Mouse (Mus musculus) bone marrow macrophage, adult 2 months (primary cell): ENCODE results near the gene Msx3.

ENCODE experiments used
- CTCF ChIP-seq: IDR thresholded peaks from 2 replicates; pipeline ENCODE4 v1.5.1; 2012; ENCODE audit warnings: low read depth, mild to moderate bottlenecking, low read length, moderate library complexity
- POLR2A ChIP-seq: IDR thresholded peaks from 2 replicates; pipeline ENCODE4 v1.6.1; 2012; ENCODE audit warnings: mild to moderate bottlenecking, low read depth, low read length, borderline replicate concordance

- TF ChIP-seq CTCF (no peak), POLR2A (no peak)
Measured at GRCm38 (mm10) chr7:140057413-140058407, 8.8 kb upstream of the Msx3 start.
